Mouse (Mus musculus): ENCODE data around the gene Gba. TPM values are rescaled to one million over a fixed set of nuclear protein-coding genes. Genes with fewer than 3 reads are reported as not detected.

Gene Gba
- total RNA-seq, 2 experiments from 2014 or later: 30.9 to 32.2 TPM

- no peak for DNase-seq (ENCODE audit: low spot score in 2 of 2)
Measured at GRCm38 (mm10) chr3:89236516-89236915, 33.8 kb downstream of the Gba start.

GRCm38 (mm10) chr3:89237682-89238081, 35.0 kb downstream of the Gba start:
- DNase-seq (ENCODE audit: low spot score in 2 of 2): peak in 1 of 2 experiments; percentile 16

GRCm38 (mm10) chr3:89238494-89238893, 35.8 kb downstream of the Gba start:
- DNase-seq (ENCODE audit: low spot score in 2 of 2): peak in 1 of 2 experiments; percentile 16

GRCm38 (mm10) chr3:89242331-89242895, 39.7 kb downstream of the Gba start:
- peak in 1 of 2 experiments; percentile 68 for DNase-seq (ENCODE audit: low spot score in 2 of 2)

GRCm38 (mm10) chr3:89243609-89244008, 40.9 kb downstream of the Gba start:
- DNase-seq (ENCODE audit: low spot score in 2 of 2): no peak

- DNase-seq (ENCODE audit: low spot score in 2 of 2): no peak
Measured at GRCm38 (mm10) chr3:89244158-89244981, 41.6 kb downstream of the Gba start.

- DNase-seq (ENCODE audit: low spot score in 2 of 2): no peak
Measured at GRCm38 (mm10) chr3:89244982-89245687, 42.4 kb downstream of the Gba start.

GRCm38 (mm10) chr3:89245688-89246171, 43.0 kb downstream of the Gba start, which contains the start of gene Krtcap2:
TSS of gene Krtcap2 (plus strand) at chr3:89245966.
- no peak for DNase-seq (ENCODE audit: low spot score in 2 of 2)

GRCm38 (mm10) chr3:89246261-89247100, 43.8 kb downstream of the Gba start, which contains the start of gene Trim46:
TSS of gene Trim46 (minus strand) at chr3:89246309.
- DNase-seq (ENCODE audit: low spot score in 2 of 2): peak; percentile 78 to 90

- no peak for DNase-seq (ENCODE audit: low spot score in 2 of 2)
Measured at GRCm38 (mm10) chr3:89247466-89247865, 44.7 kb downstream of the Gba start.

- DNase-seq (ENCODE audit: low spot score in 2 of 2): peak in 1 of 2 experiments; percentile 30
Measured at GRCm38 (mm10) chr3:89250435-89251040, 47.8 kb downstream of the Gba start.

- peak in 1 of 2 experiments; percentile 42 for DNase-seq (ENCODE audit: low spot score in 2 of 2)
Measured at GRCm38 (mm10) chr3:89251365-89251895, 48.7 kb downstream of the Gba start.

- no peak for DNase-seq (ENCODE audit: low spot score in 2 of 2)
Measured at GRCm38 (mm10) chr3:89254994-89255393, 52.3 kb downstream of the Gba start.

- no peak for DNase-seq (ENCODE audit: low spot score in 2 of 2)
Measured at GRCm38 (mm10) chr3:89256177-89256576, 53.4 kb downstream of the Gba start.

Small RNA genes lying within 50 kb of the gene (microRNA-seq; reads per million reads assigned to microRNA genes)
- gene Mir92b: 7.2 reads per million, percentile 22 among the genes with 10 or more reads in this experiment

Other genes with a start within 250 kb of the Gba start
- gene Rusc1, start 109.6 kb upstream of the Gba start, total RNA-seq (2021): 10 to 100 TPM; 13.3 to 14.0 TPM
- gene Gm43738, start 101.8 kb upstream of the Gba start, total RNA-seq (2021): not detected
- gene Fdps, start 101.0 kb upstream of the Gba start, total RNA-seq (2021): 10 to 100 TPM; 61.4 to 80.2 TPM
- gene Pklr, start 66.8 kb upstream of the Gba start, total RNA-seq (2021): 1 to 10 TPM in 1 of 2 experiments, not detected in 1; 1.1 TPM
- gene Hcn3, start 42.7 kb upstream of the Gba start, total RNA-seq (2021): under 1 TPM; 0.39 to 0.91 TPM
- 10 to 100 TPM; 31.1 to 39.0 TPM for gene Clk2, start 38.1 kb upstream of the Gba start, total RNA-seq (2021)
- 10 to 100 TPM; 41.8 to 43.1 TPM for gene Scamp3, start 25.5 kb upstream of the Gba start, total RNA-seq (2021)
- 10 to 100 TPM; 19.2 to 22.1 TPM for gene Fam189b, start 19.8 kb upstream of the Gba start, total RNA-seq (2021)
- 100 to 1,000 TPM; 142 to 158 TPM for gene Thbs3, start 12.3 kb downstream of the Gba start, total RNA-seq (2021)
- 10 to 100 TPM; 80.7 to 95.1 TPM for gene Mtx1, start 24.2 kb downstream of the Gba start, total RNA-seq (2021)
- 1 to 10 TPM in 1 of 2 experiments, under 1 TPM in 1; 0.57 to 1.5 TPM for gene Muc1, start 26.1 kb downstream of the Gba start, total RNA-seq (2021)
- gene Krtcap2, start 43.0 kb downstream of the Gba start, total RNA-seq (2021): 100 to 1,000 TPM in 1 of 2 experiments, 10 to 100 TPM in 1; 99.9 to 117 TPM
- gene Trim46, start 43.4 kb downstream of the Gba start, total RNA-seq (2021): under 1 TPM; 0.73 to 0.83 TPM
- gene Dpm3, start 56.4 kb downstream of the Gba start, total RNA-seq (2021): 10 to 100 TPM; 61.2 to 62.8 TPM
- gene Slc50a1, start 67.6 kb downstream of the Gba start, total RNA-seq (2021): 10 to 100 TPM; 31.7 to 37.7 TPM
- 10 to 100 TPM; 20.4 to 21.8 TPM for gene Efna1, start 78.2 kb downstream of the Gba start, total RNA-seq (2021)
- gene Efna3, start 120.0 kb downstream of the Gba start, total RNA-seq (2021): not detected
- gene Efna4, start 135.1 kb downstream of the Gba start, total RNA-seq (2021): 1 to 10 TPM; 2.6 to 2.8 TPM
- 10 to 100 TPM; 54.6 to 55.8 TPM for gene Adam15, start 147.1 kb downstream of the Gba start, total RNA-seq (2021)
- under 1 TPM; 0.12 to 0.16 TPM for gene Dcst2, start 159.0 kb downstream of the Gba start, total RNA-seq (2021)
- gene Dcst1, start 162.3 kb downstream of the Gba start, total RNA-seq (2021): under 1 TPM; 0.27 to 0.34 TPM
- 10 to 100 TPM; 14.1 to 23.9 TPM for gene Zbtb7b, start 191.8 kb downstream of the Gba start, total RNA-seq (2021)
- under 1 TPM in 1 of 2 experiments, not detected in 1; 0.83 TPM for gene Lenep, start 199.9 kb downstream of the Gba start, total RNA-seq (2021)
- gene Flad1, start 208.9 kb downstream of the Gba start, total RNA-seq (2021): 10 to 100 TPM; 21.9 to 27.2 TPM
- 10 to 100 TPM; 35.7 to 44.5 TPM for gene Cks1b, start 215.5 kb downstream of the Gba start, total RNA-seq (2021)
- gene Shc1, start 215.5 kb downstream of the Gba start, total RNA-seq (2021): 10 to 100 TPM; 73.1 to 80.6 TPM
- gene Pygo2, start 227.3 kb downstream of the Gba start, total RNA-seq (2021): 10 to 100 TPM; 31.9 to 35.0 TPM
- gene Pbxip1, start 233.8 kb downstream of the Gba start, total RNA-seq (2021): 100 to 1,000 TPM; 193 to 208 TPM